Mouse (Mus musculus): Measurements from ENCODE around the gene Phactr1. TPM values are rescaled to one million over a fixed set of nuclear protein-coding genes. Genes with fewer than 3 reads are reported as not detected.
A peak's percentile ranks its signal among the peaks of the same experiment; 100 is the strongest.

Phactr1 gene
- total RNA-seq, 2 experiments from 2014 or later, result 11.0 to 12.5 TPM

DNA sequence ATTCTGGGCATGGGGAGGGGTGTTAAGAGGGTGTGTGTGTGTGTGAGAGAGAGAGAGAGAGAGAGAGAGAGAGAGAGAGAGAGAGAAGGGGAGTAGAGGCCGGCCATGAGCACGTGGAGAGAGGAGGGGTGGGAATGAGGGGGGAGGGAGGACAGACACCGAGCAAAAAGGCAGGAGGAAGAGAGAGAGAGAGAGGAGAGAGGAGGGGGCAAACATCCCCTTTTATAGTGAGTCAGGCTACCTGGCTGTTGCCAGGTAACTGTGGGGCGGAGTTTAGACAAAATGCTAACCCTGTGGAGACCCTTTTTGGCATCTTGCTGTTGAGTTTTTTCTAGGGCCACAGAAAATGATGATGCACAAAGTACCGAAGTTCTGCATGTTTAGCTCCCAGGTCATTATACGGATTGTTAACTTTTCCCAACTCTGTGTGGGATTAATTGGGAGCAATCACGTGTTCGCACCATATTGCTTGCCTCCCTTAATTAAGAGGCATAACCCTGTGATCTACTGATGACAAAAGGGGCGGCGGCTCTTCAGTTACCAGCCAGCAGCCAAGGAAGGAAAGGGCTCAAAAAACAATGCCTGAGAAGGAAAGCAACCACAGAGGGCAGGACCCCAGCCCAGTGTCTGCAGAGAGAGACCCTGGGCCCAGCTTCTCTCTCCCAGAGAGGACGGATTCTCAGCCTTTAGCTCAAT is 173.6 kb downstream of the Phactr1 start:
- DNase-seq, result no peak
- intact Hi-C loops (cut with DNase I), result no loop called here

DNA sequence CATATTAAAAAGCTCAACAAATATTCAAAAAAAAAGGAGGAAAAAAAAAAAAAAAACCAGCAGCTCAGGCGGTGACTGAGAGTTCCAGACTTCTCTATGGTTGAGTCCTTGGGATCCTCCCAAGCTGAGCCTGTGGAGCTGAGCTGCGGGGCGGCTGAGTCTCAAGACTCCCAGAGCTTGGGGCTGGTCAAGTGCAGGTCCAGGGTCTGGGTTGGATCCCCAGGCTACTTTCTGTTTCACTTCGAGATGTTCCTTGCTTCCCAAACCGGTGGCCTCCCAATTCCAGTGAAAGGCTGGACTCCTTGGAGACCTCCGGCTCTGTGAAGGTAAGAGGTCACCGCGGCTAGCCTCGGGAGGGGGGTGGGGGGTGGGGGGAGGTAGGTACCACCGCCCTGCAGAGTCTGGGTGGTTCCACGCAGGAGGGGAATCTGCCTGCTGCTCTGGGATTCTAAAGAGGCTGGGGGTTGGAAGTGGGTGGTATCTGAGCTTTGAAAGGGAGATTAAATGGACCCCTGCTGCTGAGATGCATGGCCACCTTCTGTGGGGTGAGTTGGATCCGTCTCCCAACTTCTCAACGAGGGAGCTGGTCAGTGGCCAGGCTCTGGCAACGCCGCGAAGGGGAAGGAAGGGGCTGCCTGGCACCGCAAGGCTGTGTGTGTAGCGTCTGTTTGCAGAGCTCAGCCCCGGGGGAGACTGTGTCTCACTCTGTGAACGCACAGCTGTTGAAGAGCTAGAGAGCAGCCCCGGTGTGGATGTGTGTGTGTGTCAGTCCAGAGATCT is 185.9 kb downstream of the Phactr1 start:
- intact Hi-C loops (cut with DNase I), result no loop called here
- DNase-seq, result peak; percentile 54 to 71

- intact Hi-C loops (cut with DNase I), result no loop called here
- DNase-seq, result peak in 1 of 2 experiments; percentile 20
Observed at GRCm38 (mm10) chr13:42867026-42867425, 186.6 kb downstream of the Phactr1 start.

DNA sequence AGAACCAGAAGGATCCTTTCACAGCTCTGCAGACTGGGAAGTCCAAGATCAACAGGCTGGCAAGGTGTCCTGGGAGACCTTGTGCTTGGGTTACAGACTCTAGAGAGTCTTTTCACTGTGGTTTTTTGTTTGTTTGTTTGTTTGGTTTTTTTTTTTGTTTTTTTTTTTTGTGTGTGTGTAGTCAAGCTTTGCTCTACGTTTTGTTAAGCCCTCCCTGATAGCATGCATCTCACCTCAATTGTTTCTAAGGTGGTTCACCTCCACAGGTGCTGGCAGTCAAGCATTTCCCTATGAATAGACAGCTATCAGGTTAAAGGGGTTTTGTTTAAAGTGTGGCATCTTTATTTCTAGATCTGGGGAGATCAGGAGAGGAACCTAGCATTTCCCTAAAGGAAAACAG is 191.7 kb downstream of the Phactr1 start:
- intact Hi-C loops (cut with DNase I), result no loop called here
- no peak for DNase-seq

- intact Hi-C loops (cut with DNase I), result no loop called here
- no peak for DNase-seq
Observed at GRCm38 (mm10) chr13:42878346-42878745, 197.9 kb downstream of the Phactr1 start.

GRCm38 (mm10) chr13:42884033-42884724 is 203.8 kb downstream of the Phactr1 start:
- intact Hi-C loops (cut with DNase I), result no loop called here
- DNase-seq, result peak in 1 of 2 experiments; percentile 45

DNA sequence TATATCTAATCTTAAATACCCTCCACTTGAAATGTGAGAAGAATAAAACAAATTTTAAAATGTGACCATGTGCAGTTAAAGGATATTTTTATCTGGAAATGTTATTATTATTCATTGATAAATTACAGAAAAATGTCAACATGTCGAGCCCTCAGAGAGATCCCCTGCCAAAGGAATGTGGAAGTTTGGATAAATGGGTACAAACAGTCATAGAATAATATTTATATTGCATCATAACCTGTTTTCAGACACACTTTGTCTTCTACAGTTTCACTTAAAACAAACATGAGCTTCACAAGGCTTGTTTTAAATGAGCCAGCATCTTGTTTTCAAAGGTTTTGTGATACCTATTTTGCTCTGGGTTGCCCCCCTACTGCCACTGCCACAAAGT is 204.3 kb downstream of the Phactr1 start:
- intact Hi-C loops (cut with DNase I), result no loop called here
- DNase-seq, result no peak

- intact Hi-C loops (cut with DNase I), result no loop called here
- DNase-seq, result no peak
Observed at GRCm38 (mm10) chr13:42887701-42888100, 207.3 kb downstream of the Phactr1 start.

GRCm38 (mm10) chr13:42889516-42890474 is 209.4 kb downstream of the Phactr1 start:
- DNase-seq, result no peak
- intact Hi-C loops (cut with DNase I), result no loop called here

DNA sequence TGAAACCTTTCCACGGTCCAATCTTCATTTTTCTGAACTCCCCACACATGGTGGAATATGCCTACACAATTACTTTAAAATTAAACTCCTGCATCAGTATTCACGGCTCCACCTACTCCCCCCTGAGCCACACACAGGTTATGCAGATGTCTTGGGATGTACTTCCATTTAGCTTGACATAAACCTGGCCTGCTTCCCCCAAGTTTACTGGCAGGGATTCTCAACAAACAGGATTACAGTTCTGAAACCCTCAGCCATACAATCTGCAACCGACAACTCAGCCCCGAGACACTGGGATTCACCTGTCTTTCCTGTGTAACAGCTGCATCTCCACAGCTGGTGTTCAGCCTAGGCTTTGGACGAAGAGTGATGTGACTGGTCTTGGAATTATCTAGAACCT is 210.2 kb downstream of the Phactr1 start:
- intact Hi-C loops (cut with DNase I), result no loop called here
- DNase-seq, result no peak

DNA sequence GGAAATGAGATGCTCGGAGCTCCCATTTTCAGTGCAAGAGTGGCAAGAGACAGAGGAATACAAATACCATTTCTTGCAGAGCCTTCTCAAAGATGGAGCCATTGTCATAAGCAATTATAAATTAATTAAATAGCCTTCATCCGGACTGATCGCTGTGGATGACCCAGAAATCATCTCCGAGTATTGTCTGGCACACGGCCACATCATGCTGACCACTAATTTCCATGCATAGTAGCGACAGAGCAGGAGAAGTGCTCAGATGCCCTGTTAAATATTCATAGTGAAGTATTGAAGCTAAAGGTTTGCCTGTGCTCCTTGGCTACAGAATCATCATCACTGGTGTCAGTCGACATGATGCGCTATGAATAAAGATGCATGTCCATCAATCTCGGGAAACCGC is 213.6 kb downstream of the Phactr1 start:
- intact Hi-C loops (cut with DNase I), result no loop called here
- no peak for DNase-seq

- intact Hi-C loops (cut with DNase I), result no loop called here
- no peak for DNase-seq
Observed at GRCm38 (mm10) chr13:42894598-42894997, 214.2 kb downstream of the Phactr1 start.

DNA sequence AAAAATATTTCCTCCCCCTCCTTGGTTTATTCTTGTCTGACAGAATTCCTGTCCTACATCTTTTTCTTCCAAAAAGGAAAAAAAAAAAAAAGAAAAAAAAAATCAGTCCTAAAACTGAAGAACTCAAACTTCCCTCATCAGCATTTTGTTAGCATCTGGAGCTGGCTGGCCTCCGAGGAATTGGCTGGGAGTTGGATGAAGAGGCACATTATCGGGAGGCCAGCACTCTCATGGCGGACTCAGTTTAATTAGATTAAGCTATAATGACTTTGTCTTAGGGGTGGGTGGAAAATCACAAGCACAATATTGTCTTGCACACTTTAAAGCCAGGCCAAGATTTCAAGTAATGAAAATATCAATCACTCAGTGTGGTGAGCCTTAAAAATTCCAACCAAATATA is 215.6 kb downstream of the Phactr1 start:
- DNase-seq, result no peak

DNA sequence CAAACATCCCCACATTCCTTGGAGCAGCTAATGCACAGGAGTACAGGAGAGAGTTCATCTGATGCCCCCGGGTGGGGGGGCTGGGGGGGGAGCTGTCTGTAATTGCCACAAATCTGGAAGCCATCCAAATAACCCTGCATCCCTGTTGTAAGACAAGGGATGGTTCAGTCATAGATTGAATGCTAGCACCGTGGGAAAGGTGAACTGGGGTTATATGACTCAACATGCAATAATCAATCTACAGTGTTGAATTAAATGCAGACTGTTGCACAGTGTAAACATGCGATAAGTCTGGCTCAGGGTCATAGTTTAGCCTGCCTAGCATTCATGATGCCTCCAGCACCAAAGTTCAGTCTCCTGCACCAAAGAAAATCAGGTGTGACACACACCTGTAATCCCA is 219.2 kb downstream of the Phactr1 start:
- intact Hi-C loops (cut with DNase I), result no loop called here
- DNase-seq, result no peak

More for the DNA sequence above, 215.6 kb downstream of the Phactr1 start:
- intact Hi-C loops (cut with DNase I), result no loop called here

- intact Hi-C loops (cut with DNase I), result no loop called here
- no peak for DNase-seq
Observed at GRCm38 (mm10) chr13:42901837-42902236, 221.4 kb downstream of the Phactr1 start.

GRCm38 (mm10) chr13:42902859-42903258 is 222.4 kb downstream of the Phactr1 start:
- DNase-seq, result no peak
- intact Hi-C loops (cut with DNase I), result no loop called here

GRCm38 (mm10) chr13:42905818-42906217 is 225.4 kb downstream of the Phactr1 start:
- intact Hi-C loops (cut with DNase I), result no loop called here
- peak; percentile 18 to 38 for DNase-seq

DNA sequence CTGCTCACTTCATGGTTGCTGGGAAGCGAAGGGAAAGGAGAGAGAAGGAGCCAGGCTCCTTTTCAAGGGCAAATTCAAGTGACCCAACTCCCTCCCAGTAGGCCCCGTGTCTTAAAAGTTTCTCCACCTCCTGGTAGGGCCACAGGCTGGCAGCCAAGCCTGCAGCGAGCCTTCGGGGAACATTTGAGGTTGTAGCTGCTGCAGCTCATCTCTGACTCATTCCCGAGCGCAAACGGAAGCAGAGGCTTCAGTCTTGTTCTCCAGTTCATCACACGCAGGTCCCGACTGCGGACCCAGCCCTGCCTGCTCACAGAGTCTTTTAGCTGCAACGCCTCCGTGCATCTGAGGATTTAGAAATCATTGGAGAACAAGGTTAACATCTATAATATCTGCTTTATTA is 226.6 kb downstream of the Phactr1 start:
- DNase-seq, result peak in 1 of 2 experiments; percentile 22
- intact Hi-C loops (cut with DNase I), result no loop called here

DNA sequence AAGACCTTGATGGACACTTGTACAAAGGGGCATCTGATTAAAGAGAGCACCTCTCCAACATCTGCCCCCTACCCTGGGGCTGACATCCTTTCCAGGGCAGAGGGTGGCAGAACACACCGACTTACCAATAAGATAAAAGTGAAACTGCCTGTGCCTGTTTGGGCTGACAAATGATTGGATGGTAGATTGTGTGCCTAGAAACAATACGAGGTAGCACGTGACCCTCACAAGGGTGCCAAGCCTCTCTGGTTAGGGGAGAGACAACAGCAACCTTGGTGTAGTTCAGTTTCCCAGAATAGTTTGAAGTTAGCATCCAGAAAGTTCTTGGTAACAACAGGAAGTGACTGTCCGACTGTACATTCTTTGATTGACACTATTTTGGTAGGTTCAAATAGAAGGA is 234.7 kb downstream of the Phactr1 start:
- DNase-seq, result no peak
- intact Hi-C loops (cut with DNase I), result no loop called here

DNA sequence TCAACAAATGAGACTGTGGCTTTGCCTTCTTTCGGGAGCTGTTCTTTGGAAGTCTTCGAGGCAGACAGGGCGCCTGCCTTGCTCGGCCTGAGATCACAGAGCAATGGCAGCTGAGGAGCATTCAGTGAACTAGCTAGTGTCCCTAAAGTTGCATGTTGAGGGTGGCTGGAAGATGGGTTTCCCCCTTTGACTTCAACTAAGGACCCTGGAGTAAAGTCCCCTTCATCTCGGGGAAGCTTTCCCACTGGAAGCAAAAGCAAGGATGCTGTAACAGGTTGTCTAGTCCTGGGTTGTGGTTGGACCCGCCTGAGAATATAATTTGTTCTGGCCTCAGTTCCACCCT is 235.4 kb downstream of the Phactr1 start:
- no peak for DNase-seq
- intact Hi-C loops (cut with DNase I), result no loop called here

All from heart, postnatal 10 days (tissue).